Mouse (Mus musculus): ENCODE measurements around the gene Cybrd1. TPM values are rescaled to one million over a fixed set of nuclear protein-coding genes. Genes with fewer than 3 reads are reported as not detected.

Gene Cybrd1
- 1.9 TPM for polyA plus RNA-seq (2014; fragmentation: Illumina TruSeq; extraction: RNeasy Lipid Tissue Mini Kit (QIAGEN cat#74804); ENCODE audit: low read depth, low replicate concordance)

GRCm38 (mm10) chr2:71117797-71118708, at the start of gene Cybrd1:
Cybrd1 (plus strand) TSS chr2:71117923.

Other genes starting within 250 kb of the Cybrd1 start
- 34.1 TPM for gene Dcaf17, start 62.6 kb upstream of the Cybrd1 start, polyA plus RNA-seq (2014; fragmentation: Illumina TruSeq; extraction: RNeasy Lipid Tissue Mini Kit (QIAGEN cat#74804); ENCODE audit: low read depth, low replicate concordance)
- gene Mettl8, start 62.3 kb upstream of the Cybrd1 start, polyA plus RNA-seq (2014; fragmentation: Illumina TruSeq; extraction: RNeasy Lipid Tissue Mini Kit (QIAGEN cat#74804); ENCODE audit: low read depth, low replicate concordance), result 7.8 TPM
- 231 TPM for gene Dync1i2, start 93.8 kb downstream of the Cybrd1 start, polyA plus RNA-seq (2014; fragmentation: Illumina TruSeq; extraction: RNeasy Lipid Tissue Mini Kit (QIAGEN cat#74804); ENCODE audit: low read depth, low replicate concordance)
- 0.85 TPM for gene Slc25a12, start 249.8 kb downstream of the Cybrd1 start, polyA plus RNA-seq (2014; fragmentation: Illumina TruSeq; extraction: RNeasy Lipid Tissue Mini Kit (QIAGEN cat#74804); ENCODE audit: low read depth, low replicate concordance)